Mouse (Mus musculus): ENCODE data around the gene Scaf1. TPM values are rescaled to one million over a fixed set of nuclear protein-coding genes. Genes with fewer than 3 reads are reported as not detected.

Scaf1 gene
- polyA plus RNA-seq, 1 experiment, result 47.3 TPM

DNA sequence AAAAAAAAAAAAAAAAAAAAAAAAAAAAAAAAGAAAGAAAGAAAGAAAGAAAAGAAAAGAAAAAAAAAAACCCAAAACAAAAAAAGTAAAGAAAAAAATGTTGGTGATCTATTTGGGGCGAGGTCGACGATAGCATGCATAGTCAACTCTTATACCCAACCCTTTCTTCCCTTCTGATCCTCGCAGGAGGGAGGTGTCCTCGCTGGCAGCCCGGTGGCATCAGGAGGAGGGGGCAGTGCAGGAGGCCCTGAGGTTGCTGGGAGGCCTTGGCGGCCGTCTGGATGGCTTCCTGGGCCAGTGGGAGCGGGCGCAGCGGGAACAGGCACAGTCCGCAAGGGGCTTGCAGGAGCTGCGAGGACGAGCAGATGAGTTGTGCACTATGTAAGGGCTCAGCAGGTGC, 62.6 kb downstream of the Scaf1 start:
- TF ChIP-seq POLR2A (IDR thresholded peaks at IDR 0.05; ENCODE audit: borderline replicate concordance, low read depth, low read length), result no peak
- TF ChIP-seq CTCF (IDR thresholded peaks at IDR 0.05; ENCODE audit: low read depth, low read length), result no peak
- Histone ChIP-seq H3K27ac (ENCODE audit: insufficient read depth, low read depth, low read length) (no peak overlapping the region), H3K4me3 (ENCODE audit: insufficient read depth, low read length) (no peak overlapping the region), H3K4me1 (ENCODE audit: control insufficient read depth, insufficient read depth, low read length) (peaks cover 9% of the 10 kb centered on the region)

Other genes starting within 250 kb of the Scaf1 start
- gene Nup62, start 200.3 kb downstream of the Scaf1 start, polyA plus RNA-seq (2012; ENCODE audit: insufficient read depth, insufficient read length, missing spikeins), result 30.8 and 36.7 TPM in 2 replicates
- gene Il4i1, start 200.0 kb downstream of the Scaf1 start, polyA plus RNA-seq (2012; ENCODE audit: insufficient read depth, insufficient read length, missing spikeins), result 1.2 and 3.5 TPM in 2 replicates
- 28.4 and 32.8 TPM in 2 replicates for gene Atf5, start 199.7 kb downstream of the Scaf1 start, polyA plus RNA-seq (2012; ENCODE audit: insufficient read depth, insufficient read length, missing spikeins)
- 36.9 and 45.3 TPM in 2 replicates for gene Akt1s1, start 167.4 kb downstream of the Scaf1 start, polyA plus RNA-seq (2012; ENCODE audit: insufficient read depth, insufficient read length, missing spikeins)
- 69.5 and 76.1 TPM in 2 replicates for gene Tbc1d17, start 167.3 kb downstream of the Scaf1 start, polyA plus RNA-seq (2012; ENCODE audit: insufficient read depth, insufficient read length, missing spikeins)
- 31.2 and 48.7 TPM in 2 replicates for gene Pnkp, start 159.2 kb downstream of the Scaf1 start, polyA plus RNA-seq (2012; ENCODE audit: insufficient read depth, insufficient read length, missing spikeins)
- 90.1 and 105 TPM in 2 replicates for gene Ptov1, start 146.6 kb downstream of the Scaf1 start, polyA plus RNA-seq (2012; ENCODE audit: insufficient read depth, insufficient read length, missing spikeins)
- 32.3 and 33.4 TPM in 2 replicates for gene Med25, start 123.7 kb downstream of the Scaf1 start, polyA plus RNA-seq (2012; ENCODE audit: insufficient read depth, insufficient read length, missing spikeins)
- 11.3 and 14.1 TPM in 2 replicates for gene Fuz, start 120.3 kb downstream of the Scaf1 start, polyA plus RNA-seq (2012; ENCODE audit: insufficient read depth, insufficient read length, missing spikeins)
- 42.3 and 56.7 TPM in 2 replicates for gene Ap2a1, start 86.9 kb downstream of the Scaf1 start, polyA plus RNA-seq (2012; ENCODE audit: insufficient read depth, insufficient read length, missing spikeins)
- gene Tsks, start 73.2 kb downstream of the Scaf1 start, polyA plus RNA-seq (2012; ENCODE audit: insufficient read depth, insufficient read length, missing spikeins), result not detected in 2 replicates
- 0.99 and 2.3 TPM in 2 replicates for gene Cpt1c, start 41.5 kb downstream of the Scaf1 start, polyA plus RNA-seq (2012; ENCODE audit: insufficient read depth, insufficient read length, missing spikeins)
- gene Prmt1, start 29.8 kb downstream of the Scaf1 start, polyA plus RNA-seq (2012; ENCODE audit: insufficient read depth, insufficient read length, missing spikeins), result 54.4 and 61.6 TPM in 2 replicates
- gene Irf3, start 18.7 kb downstream of the Scaf1 start, polyA plus RNA-seq (2012; ENCODE audit: insufficient read depth, insufficient read length, missing spikeins), result 91.0 and 94.7 TPM in 2 replicates
- gene Bcl2l12, start 17.7 kb downstream of the Scaf1 start, polyA plus RNA-seq (2012; ENCODE audit: insufficient read depth, insufficient read length, missing spikeins), result 15.3 and 16.0 TPM in 2 replicates
- 119 and 123 TPM in 2 replicates for gene Rras, start 1.6 kb upstream of the Scaf1 start, polyA plus RNA-seq (2012; ENCODE audit: insufficient read depth, insufficient read length, missing spikeins)
- gene Prr12, start 36.5 kb upstream of the Scaf1 start, polyA plus RNA-seq (2012; ENCODE audit: insufficient read depth, insufficient read length, missing spikeins), result 19.3 and 22.5 TPM in 2 replicates
- 68.2 and 68.9 TPM in 2 replicates for gene Nosip, start 46.1 kb upstream of the Scaf1 start, polyA plus RNA-seq (2012; ENCODE audit: insufficient read depth, insufficient read length, missing spikeins)
- 22.9 and 23.6 TPM in 2 replicates for gene Prrg2, start 46.3 kb upstream of the Scaf1 start, polyA plus RNA-seq (2012; ENCODE audit: insufficient read depth, insufficient read length, missing spikeins)
- gene Rcn3, start 75.9 kb upstream of the Scaf1 start, polyA plus RNA-seq (2012; ENCODE audit: insufficient read depth, insufficient read length, missing spikeins), result 3.1 and 4.6 TPM in 2 replicates
- 149 and 150 TPM in 2 replicates for gene Fcgrt, start 87.5 kb upstream of the Scaf1 start, polyA plus RNA-seq (2012; ENCODE audit: insufficient read depth, insufficient read length, missing spikeins)
- 1,675 and 1,722 TPM in 2 replicates for gene Rps11, start 108.1 kb upstream of the Scaf1 start, polyA plus RNA-seq (2012; ENCODE audit: insufficient read depth, insufficient read length, missing spikeins)
- 1,569 and 1,898 TPM in 2 replicates for gene Rpl13a, start 112.4 kb upstream of the Scaf1 start, polyA plus RNA-seq (2012; ENCODE audit: insufficient read depth, insufficient read length, missing spikeins)
- not detected in 2 replicates for gene Gm45713, start 119.9 kb upstream of the Scaf1 start, polyA plus RNA-seq (2012; ENCODE audit: insufficient read depth, insufficient read length, missing spikeins)
- 28.2 and 30.8 TPM in 2 replicates for gene Flt3l, start 120.1 kb upstream of the Scaf1 start, polyA plus RNA-seq (2012; ENCODE audit: insufficient read depth, insufficient read length, missing spikeins)
- gene Pih1d1, start 137.9 kb upstream of the Scaf1 start, polyA plus RNA-seq (2012; ENCODE audit: insufficient read depth, insufficient read length, missing spikeins), result 65.7 and 66.7 TPM in 2 replicates
- 89.0 and 111 TPM in 2 replicates for gene Aldh16a1, start 138.2 kb upstream of the Scaf1 start, polyA plus RNA-seq (2012; ENCODE audit: insufficient read depth, insufficient read length, missing spikeins)
- gene Slc17a7, start 147.6 kb upstream of the Scaf1 start, polyA plus RNA-seq (2012; ENCODE audit: insufficient read depth, insufficient read length, missing spikeins), result not detected in 2 replicates
- gene Gfy, start 163.2 kb upstream of the Scaf1 start, polyA plus RNA-seq (2012; ENCODE audit: insufficient read depth, insufficient read length, missing spikeins), result not detected in 2 replicates
- not detected in 2 replicates for gene Pth2, start 164.6 kb upstream of the Scaf1 start, polyA plus RNA-seq (2012; ENCODE audit: insufficient read depth, insufficient read length, missing spikeins)
- gene Ccdc155, start 188.5 kb upstream of the Scaf1 start, polyA plus RNA-seq (2012; ENCODE audit: insufficient read depth, insufficient read length, missing spikeins), result 0.24 TPM in 1 of 2 replicates, not detected in the other
- not detected in 2 replicates for gene Dkkl1, start 195.8 kb upstream of the Scaf1 start, polyA plus RNA-seq (2012; ENCODE audit: insufficient read depth, insufficient read length, missing spikeins)
- gene Tead2, start 199.4 kb upstream of the Scaf1 start, polyA plus RNA-seq (2012; ENCODE audit: insufficient read depth, insufficient read length, missing spikeins), result 2.1 TPM in 1 of 2 replicates, not detected in the other
- gene Cd37, start 222.8 kb upstream of the Scaf1 start, polyA plus RNA-seq (2012; ENCODE audit: insufficient read depth, insufficient read length, missing spikeins), result 238 and 243 TPM in 2 replicates
- gene Slc6a16, start 224.7 kb upstream of the Scaf1 start, polyA plus RNA-seq (2012; ENCODE audit: insufficient read depth, insufficient read length, missing spikeins), result not detected in 2 replicates